Mouse (Mus musculus) neutrophil, adult 65 days (primary cell): ENCODE data around the gene Exoc3. TPM values are rescaled to one million over a fixed set of nuclear protein-coding genes. Genes with fewer than 3 reads are reported as not detected.

Experiments
- total RNA-seq: library from RNA; stranded (reverse); gene quantifications from 2 replicates; pipeline ENCODE4 v1.2.4, GENCODE M21; 2023

The Exoc3 gene
- 36.2 and 44.6 TPM in 2 replicates for total RNA-seq

GRCm38 (mm10) chr13:74208317-74208985, at the start of gene Exoc3:
Gene Exoc3 (minus strand): TSS chr13:74208732.

GRCm38 (mm10) chr13:74121141-74121602, 87.4 kb downstream of the Exoc3 start, which contains the start of gene Slc9a3:
Gene Slc9a3 (plus strand): TSS chr13:74121457.

Other genes with a start within 250 kb of the Exoc3 start
- gene Zdhhc11, start 244.9 kb downstream of the Exoc3 start, total RNA-seq: not detected in 2 replicates
- gene Tppp, start 199.3 kb downstream of the Exoc3 start, total RNA-seq: 2.3 TPM in 2 replicates
- 7.4 and 12.4 TPM in 2 replicates for gene Cep72, start 146.4 kb downstream of the Exoc3 start, total RNA-seq
- not detected in 2 replicates for gene Slc9a3, start 87.3 kb downstream of the Exoc3 start, total RNA-seq
- gene Ahrr, start 83.6 kb upstream of the Exoc3 start, total RNA-seq: 0.14 TPM in 1 of 2 replicates, not detected in the other
- gene Pdcd6, start 108.8 kb upstream of the Exoc3 start, total RNA-seq: 93.2 and 103 TPM in 2 replicates
- 66.5 and 70.9 TPM in 2 replicates for gene Sdha, start 141.5 kb upstream of the Exoc3 start, total RNA-seq
- 11.6 and 14.7 TPM in 2 replicates for gene Ccdc127, start 141.6 kb upstream of the Exoc3 start, total RNA-seq
- not detected in 2 replicates for gene Lrrc14b, start 155.3 kb upstream of the Exoc3 start, total RNA-seq
- 0.16 and 0.19 TPM in 2 replicates for gene Zfp72, start 182.1 kb upstream of the Exoc3 start, total RNA-seq
- gene Ftl1-ps1, start 191.0 kb upstream of the Exoc3 start, total RNA-seq: 1,772 and 1,811 TPM in 2 replicates